Mouse (Mus musculus) mouse embryonic stem cell (cell line): ENCODE measurements around the gene Gm15557.
"Not testable (repeated sequence)": the region's sequence is repeated elsewhere in the genome, so short reads cannot be mapped to it uniquely, and the experiment has no call there.

Source experiments
- in situ Hi-C, 2 experiments: fragments of 300-500 bp; cut with MboI; formaldehyde crosslinking; loops; 1 replicate in 1 of 2; 3 replicates in 1 of 2; pipeline ENCODE4 v1.14.3; 2019 to 2020; ENCODE audit warnings: low sequenced_read_pairs in 2 of 2, low pct_unique_long_range_greater_than_20kb in 1 of 2, mixed read lengths in 1 of 2; ENCODE audit not compliant: unreplicated experiment in 1 of 2

Gm15557 gene

GRCm38 (mm10) chr2:155940681-155941080, at the start of gene Gm15557:
TSS of gene Gm15557 (plus strand) at chr2:155940728.
- in situ Hi-C loops: no loop called here

- in situ Hi-C loops: no loop called here
Observed at GRCm38 (mm10) chr2:155894307-155895045, 46.1 kb upstream of the Gm15557 start.

- in situ Hi-C loops: no loop called here
Observed at GRCm38 (mm10) chr2:155895046-155895735, 45.3 kb upstream of the Gm15557 start.

GRCm38 (mm10) chr2:155902989-155903631, 37.4 kb upstream of the Gm15557 start:
- in situ Hi-C loops: no loop called here

GRCm38 (mm10) chr2:155903632-155904008, 36.9 kb upstream of the Gm15557 start:
- in situ Hi-C loops: no loop called here

- in situ Hi-C loops: no loop called here
Observed at GRCm38 (mm10) chr2:155914684-155915083, 25.8 kb upstream of the Gm15557 start.

- in situ Hi-C loops: no loop called here
Observed at GRCm38 (mm10) chr2:155923143-155923542, 17.4 kb upstream of the Gm15557 start.

GRCm38 (mm10) chr2:155925213-155925612, 15.3 kb upstream of the Gm15557 start:
- in situ Hi-C loops: not testable (repeated sequence)

GRCm38 (mm10) chr2:155928711-155929345, 11.7 kb upstream of the Gm15557 start:
- in situ Hi-C loops: no loop called here

- in situ Hi-C loops: no loop called here
Observed at GRCm38 (mm10) chr2:155929531-155930442, 10.7 kb upstream of the Gm15557 start, which contains the start of gene Uqcc1. TSS of gene Uqcc1 (minus strand) at chr2:155930310.

GRCm38 (mm10) chr2:155939897-155940529, 515 bp upstream of the Gm15557 start:
- in situ Hi-C loops: no loop called here

GRCm38 (mm10) chr2:155941697-155942442, 1.3 kb downstream of the Gm15557 start:
- in situ Hi-C loops: no loop called here

GRCm38 (mm10) chr2:155943463-155943862, 2.9 kb downstream of the Gm15557 start:
- in situ Hi-C loops: no loop called here

- in situ Hi-C loops: loop anchor here (5.0 kb wide), 2 partner anchors 97 to 117 kb away; partner anchors contain the start of gene Eif6 (in 1 of the 2)
Observed at GRCm38 (mm10) chr2:155944685-155945084, 4.2 kb downstream of the Gm15557 start.

GRCm38 (mm10) chr2:155945124-155945523, 4.6 kb downstream of the Gm15557 start, which contains the start of gene Gdf5:
TSS of gene Gdf5 (minus strand) at chr2:155945367.
- in situ Hi-C loops: loop anchor here (5.0 kb wide), 2 partner anchors 98 to 118 kb away; partner anchors contain the start of gene Eif6 (in 1 of the 2)

- in situ Hi-C loops: loop anchor here (5.0 kb wide), 2 partner anchors 98 to 118 kb away; partner anchors contain the start of gene Eif6 (in 1 of the 2)
Observed at GRCm38 (mm10) chr2:155945580-155945979, 5.1 kb downstream of the Gm15557 start.
